In the genomic region with DNA sequence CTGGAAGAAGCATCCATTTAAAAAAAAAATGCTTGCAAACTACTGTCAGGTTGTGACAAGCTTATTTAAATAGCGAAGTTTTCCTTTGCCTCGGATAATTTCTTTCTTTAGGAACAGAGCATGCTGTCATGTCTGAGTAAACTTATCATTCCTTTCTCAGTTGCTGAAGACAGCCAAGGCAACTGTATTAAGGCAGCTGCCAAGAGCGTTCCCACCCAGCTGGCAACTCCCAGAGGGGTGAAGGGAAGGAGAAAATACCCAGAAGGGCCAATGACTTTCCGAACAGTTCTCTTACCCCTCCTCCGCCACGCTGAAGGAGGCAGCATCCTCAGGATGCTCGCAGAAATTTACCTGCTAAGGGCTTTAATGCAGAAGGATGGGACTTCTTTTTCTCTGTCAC, we compare ENCODE assay signal across 11 mouse cellular contexts.
A peak's percentile ranks its signal among the peaks of the same experiment; 100 is the strongest.
DNase-seq lines count a peak whose midpoint lies in the region; ATAC-seq lines count a peak whose summit lies in the region.
"Had no signal": no experiment of that assay in that cellular context is flagged by ENCODE, and none has a peak within 500 bp of the region (broad histone marks: within the 10 kb centered on the region; RNA-seq: fewer than 3 reads in every experiment).

No protein-coding gene starts in this region.

- ATAC-seq in frontal cortex, adult (ENCODE audit: low TSS enrichment): peak; percentile 69
- ATAC-seq: midbrain, embryonic 16.5 days had no signal

- no peak for DNase-seq in frontal cortex, postnatal 36 days (ENCODE audit: low spot score in 2 of 2)
- DNase-seq in layer of hippocampus, adult 18-20 months (ENCODE audit: low spot score in 2 of 2): peak; percentile 20 to 49
- DNase-seq in layer of hippocampus, adult 9-10 months (ENCODE audit: low spot score): no peak
- peak; percentile 54 to 65 for DNase-seq in right cerebral cortex, postnatal 10 days (ENCODE audit: low spot score in 2 of 2)
- DNase-seq in right cerebral cortex, postnatal 36 days (ENCODE audit: low spot score in 2 of 2): no peak
- no peak for DNase-seq in adrenal gland, postnatal 4 days (ENCODE audit: low spot score in 2 of 2)
- no peak for DNase-seq in adrenal gland, postnatal 36 days
- DNase-seq: adrenal gland, postnatal 10 days; cerebellum, adult 11-12 months had no signal

Comparison
In these comparisons a context has a peak if more than half of its experiments do, and no peak if none do; other contexts are left out.
1. DNase-seq: peak in layer of hippocampus, adult 18-20 months (2 of 2) and right cerebral cortex, postnatal 10 days (2 of 2); none in frontal cortex, postnatal 36 days (0 of 2), layer of hippocampus, adult 9-10 months (single experiment), right cerebral cortex, postnatal 36 days (0 of 2), adrenal gland, postnatal 4 days (0 of 2) and adrenal gland, postnatal 36 days (0 of 2).